Mouse (Mus musculus): ENCODE results near the gene Kctd5. TPM values are rescaled to one million over a fixed set of nuclear protein-coding genes. Genes with fewer than 3 reads are reported as not detected.
A peak's percentile ranks its signal among the peaks of the same experiment; 100 is the strongest.
"Not testable (repeated sequence)": the region's sequence is repeated elsewhere in the genome, so short reads cannot be mapped to it uniquely, and the experiment has no call there.

Kctd5 gene
- polyA plus RNA-seq (2015; fragmentation: Nextera tagmentation; extraction: Ambion mirVana), result 10.3 and 10.8 TPM in 2 replicates

DNA sequence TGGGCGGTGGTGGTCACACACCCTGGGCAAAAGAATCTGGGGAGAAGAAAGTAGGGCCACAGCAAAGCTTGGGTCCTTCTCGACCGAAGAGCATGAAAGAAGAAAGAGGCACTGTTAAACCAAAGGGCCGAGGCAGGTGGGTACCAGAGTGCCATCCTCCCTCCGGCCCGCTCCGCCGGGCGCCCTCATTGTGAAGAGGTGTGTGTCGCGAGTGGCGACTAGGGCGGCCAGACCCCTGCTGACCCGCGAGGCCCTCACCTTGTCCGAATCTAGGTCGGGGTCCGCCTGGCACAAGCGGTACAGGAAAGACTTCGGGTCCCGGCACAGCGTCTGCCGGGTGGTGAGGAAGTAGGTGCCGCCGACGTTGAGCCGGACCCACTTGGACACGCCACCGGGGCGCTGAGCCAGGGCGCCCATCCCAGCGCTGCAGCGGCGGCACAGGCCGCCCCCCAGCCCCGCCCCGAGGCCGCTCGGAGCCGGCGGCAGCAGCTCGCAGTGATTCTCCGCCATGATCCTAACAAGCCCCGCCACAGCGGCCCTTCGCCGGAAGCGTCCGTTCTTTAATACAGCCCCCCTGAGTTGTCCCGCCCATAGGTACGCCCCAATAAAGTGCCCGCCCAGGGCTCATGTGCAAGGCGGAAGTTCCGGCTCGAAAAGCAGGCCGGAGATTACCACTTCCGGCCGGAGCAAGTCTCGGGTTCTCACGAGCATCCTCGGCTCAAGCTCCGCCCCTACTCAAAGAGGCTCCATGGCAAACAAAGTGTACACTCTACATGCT lies at the start of gene Kctd5:
TSS of gene Kctd5 (minus strand) at position 567 of the 778 bp plus-strand sequence.
- Histone ChIP-seq H3K36me3 (ENCODE audit: control insufficient read depth, insufficient read depth) (peaks cover 8% of the 10 kb centered on the region), H3K4me2 (ENCODE audit: low read depth, low read length) (peak within 1 kb of the TSS; percentile 53), H3K27me3 (ENCODE audit: control insufficient read depth, insufficient read depth, low read depth, low read length) (no peaks in the 10 kb centered on the region), H3K4me3 (ENCODE audit: low read depth, low read length) (peak within 1 kb of the TSS; percentile 82), H3K9ac (ENCODE audit: low read depth, low read length) (peak within 1 kb of the TSS; percentile 86), H3K4me1 (ENCODE audit: control insufficient read depth, low read depth, low read length) (peaks cover 3% of the 10 kb centered on the region; the same call in 1 of the 2 replicates), H3K27ac (ENCODE audit: low read length) (peak within 1 kb of the TSS; percentile 27; the same call in 1 of the 2 replicates), H3K9me3 (replicated peaks; ENCODE audit: control insufficient read depth, low read length) (no peaks in the 10 kb centered on the region)
- ATAC-seq (ENCODE audit: low read depth), result peak; percentile 98
- under 1% methylated on average over 62 of the region's 62 CpGs for WGBS (ENCODE audit: insufficient replicate concordance)

DNA sequence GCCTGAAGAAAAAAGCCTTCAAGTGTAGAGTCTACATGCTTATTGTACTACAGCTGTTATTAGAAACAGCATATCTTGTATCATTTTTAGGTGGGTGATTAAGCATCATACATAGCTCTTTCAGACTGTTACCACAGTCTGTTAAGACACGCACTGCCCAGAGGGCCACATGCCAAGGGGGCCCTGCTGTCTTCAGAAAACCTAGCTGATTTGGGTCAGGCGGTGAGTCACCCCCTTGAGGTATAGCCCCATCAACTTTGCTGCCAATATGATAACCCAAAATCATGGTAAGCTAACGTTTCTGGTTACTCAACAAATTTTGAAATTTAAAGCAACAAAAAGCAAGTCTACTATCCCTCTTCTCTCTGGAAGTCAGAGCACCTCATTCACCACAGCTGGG lies 46.2 kb upstream of the Kctd5 start:
- H3K9ac ChIP-seq (ENCODE audit: low read depth, low read length), result no peak overlapping the region
- no peak for ATAC-seq (ENCODE audit: low read depth)
- no peak overlapping the region for H3K27ac ChIP-seq (ENCODE audit: low read length)
- H3K36me3 ChIP-seq (ENCODE audit: control insufficient read depth, insufficient read depth), result no peaks in the 10 kb centered on the region
- WGBS (ENCODE audit: insufficient replicate concordance), result 78% methylated on average over 3 of the region's 3 CpGs
- H3K9me3 ChIP-seq (replicated peaks; ENCODE audit: control insufficient read depth, low read length), result no peaks in the 10 kb centered on the region
- no peaks in the 10 kb centered on the region for H3K27me3 ChIP-seq (ENCODE audit: control insufficient read depth, insufficient read depth, low read depth, low read length)
- no peaks in the 10 kb centered on the region for H3K4me1 ChIP-seq (ENCODE audit: control insufficient read depth, low read depth, low read length)
- H3K4me3 ChIP-seq (ENCODE audit: low read depth, low read length), result no peak overlapping the region
- no peak overlapping the region for H3K4me2 ChIP-seq (ENCODE audit: low read depth, low read length)

DNA sequence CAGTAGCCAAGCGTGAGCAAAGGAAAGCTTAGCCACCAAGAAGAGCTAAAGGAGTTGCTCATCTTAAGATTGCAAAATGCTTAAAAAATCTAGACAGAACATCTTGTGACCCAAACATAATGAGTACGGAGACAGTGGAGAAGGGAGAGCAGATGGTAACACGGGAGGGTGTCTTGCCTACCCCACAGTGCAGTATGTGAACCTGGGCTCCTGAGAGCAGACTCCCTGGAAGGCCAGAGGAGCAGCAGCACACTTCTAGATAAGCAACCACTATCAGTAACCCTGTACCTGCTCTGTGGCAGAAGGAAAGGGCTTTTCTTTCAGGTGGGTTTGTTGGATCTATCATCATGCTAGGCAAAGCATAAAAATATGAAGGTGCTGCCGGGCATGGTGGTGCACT lies 39.7 kb upstream of the Kctd5 start:
- H3K4me2 ChIP-seq (ENCODE audit: low read depth, low read length), result no peak overlapping the region
- 71% methylated on average over 4 of the region's 4 CpGs for WGBS (ENCODE audit: insufficient replicate concordance)

GRCm38 (mm10) chr17:24111256-24111655 lies 38.0 kb upstream of the Kctd5 start:
- ATAC-seq (ENCODE audit: low read depth), result no peak
- Histone ChIP-seq H3K4me3 (ENCODE audit: low read depth, low read length) (no peak overlapping the region), H3K4me1 (ENCODE audit: control insufficient read depth, low read depth, low read length) (no peaks in the 10 kb centered on the region), H3K4me2 (ENCODE audit: low read depth, low read length) (no peak overlapping the region), H3K27me3 (ENCODE audit: control insufficient read depth, insufficient read depth, low read depth, low read length) (no peaks in the 10 kb centered on the region), H3K9me3 (replicated peaks; ENCODE audit: control insufficient read depth, low read length) (no peaks in the 10 kb centered on the region), H3K9ac (ENCODE audit: low read depth, low read length) (no peak overlapping the region), H3K36me3 (ENCODE audit: control insufficient read depth, insufficient read depth) (peaks cover 10% of the 10 kb centered on the region; the same call in 1 of the 2 replicates), H3K27ac (ENCODE audit: low read length) (no peak overlapping the region)
- 88% methylated on average over 1 of the region's 1 CpGs for WGBS (ENCODE audit: insufficient replicate concordance)

More for the DNA sequence above, 39.7 kb upstream of the Kctd5 start:
- peaks cover 6% of the 10 kb centered on the region; the same call in 1 of the 2 replicates for H3K36me3 ChIP-seq (ENCODE audit: control insufficient read depth, insufficient read depth)
- H3K27ac ChIP-seq (ENCODE audit: low read length), result no peak overlapping the region
- no peak overlapping the region for H3K9ac ChIP-seq (ENCODE audit: low read depth, low read length)
- no peaks in the 10 kb centered on the region for H3K27me3 ChIP-seq (ENCODE audit: control insufficient read depth, insufficient read depth, low read depth, low read length)
- ATAC-seq (ENCODE audit: low read depth), result no peak
- no peak overlapping the region for H3K4me3 ChIP-seq (ENCODE audit: low read depth, low read length)
- H3K4me1 ChIP-seq (ENCODE audit: control insufficient read depth, low read depth, low read length), result no peaks in the 10 kb centered on the region
- H3K9me3 ChIP-seq (replicated peaks; ENCODE audit: control insufficient read depth, low read length), result no peaks in the 10 kb centered on the region

GRCm38 (mm10) chr17:24108896-24109295 lies 35.6 kb upstream of the Kctd5 start:
- Histone ChIP-seq H3K36me3 (ENCODE audit: control insufficient read depth, insufficient read depth) (peaks cover 15% of the 10 kb centered on the region), H3K27me3 (ENCODE audit: control insufficient read depth, insufficient read depth, low read depth, low read length) (no peaks in the 10 kb centered on the region)
- WGBS (ENCODE audit: insufficient replicate concordance), result 73% methylated on average over 1 of the region's 1 CpGs

GRCm38 (mm10) chr17:24105111-24105510 lies 31.8 kb upstream of the Kctd5 start:
- no peaks in the 10 kb centered on the region for H3K4me1 ChIP-seq (ENCODE audit: control insufficient read depth, low read depth, low read length)
- ATAC-seq (ENCODE audit: low read depth), result no peak
- H3K27ac ChIP-seq (ENCODE audit: low read length), result no peak overlapping the region
- no peak overlapping the region for H3K4me3 ChIP-seq (ENCODE audit: low read depth, low read length)
- H3K9me3 ChIP-seq (replicated peaks; ENCODE audit: control insufficient read depth, low read length), result no peaks in the 10 kb centered on the region
- H3K4me2 ChIP-seq (ENCODE audit: low read depth, low read length), result no peak overlapping the region
- no peak overlapping the region for H3K9ac ChIP-seq (ENCODE audit: low read depth, low read length)
- peaks cover 9% of the 10 kb centered on the region for H3K36me3 ChIP-seq (ENCODE audit: control insufficient read depth, insufficient read depth)
- whole genome bisulfite sequencing (ENCODE audit: insufficient replicate concordance), result 83% methylated on average over 2 of the region's 2 CpGs
- H3K27me3 ChIP-seq (ENCODE audit: control insufficient read depth, insufficient read depth, low read depth, low read length), result no peaks in the 10 kb centered on the region

More at GRCm38 (mm10) chr17:24108896-24109295, 35.6 kb upstream of the Kctd5 start:
- Histone ChIP-seq H3K4me2 (ENCODE audit: low read depth, low read length) (no peak overlapping the region), H3K4me3 (ENCODE audit: low read depth, low read length) (no peak overlapping the region), H3K4me1 (ENCODE audit: control insufficient read depth, low read depth, low read length) (no peaks in the 10 kb centered on the region), H3K9ac (ENCODE audit: low read depth, low read length) (no peak overlapping the region), H3K27ac (ENCODE audit: low read length) (no peak overlapping the region), H3K9me3 (replicated peaks; ENCODE audit: control insufficient read depth, low read length) (no peaks in the 10 kb centered on the region)
- ATAC-seq (ENCODE audit: low read depth), result no peak

DNA sequence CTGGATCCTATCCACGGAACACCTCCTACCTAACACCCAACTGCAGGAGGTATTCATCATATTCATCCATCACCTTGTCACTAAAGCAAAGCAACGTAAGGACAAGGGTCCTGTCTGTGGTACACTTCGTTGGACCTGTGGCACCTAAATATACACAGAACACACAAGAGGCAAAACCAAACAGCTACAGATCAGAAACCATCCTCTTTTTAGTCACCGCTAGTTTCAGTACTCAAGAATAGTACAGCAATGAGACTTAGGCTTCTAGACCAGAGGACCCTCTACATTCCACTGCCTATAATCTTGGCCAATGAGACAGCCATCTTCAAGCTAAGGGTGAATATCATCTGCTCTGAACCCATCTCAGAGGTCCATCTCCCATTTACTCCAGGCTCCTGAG lies 25.1 kb upstream of the Kctd5 start:
- H3K4me1 ChIP-seq (ENCODE audit: control insufficient read depth, low read depth, low read length), result no peaks in the 10 kb centered on the region
- no peak for ATAC-seq (ENCODE audit: low read depth)
- no peaks in the 10 kb centered on the region for H3K9me3 ChIP-seq (replicated peaks; ENCODE audit: control insufficient read depth, low read length)
- H3K27ac ChIP-seq (ENCODE audit: low read length), result no peak overlapping the region
- 90% methylated on average over 4 of the region's 4 CpGs for WGBS (ENCODE audit: insufficient replicate concordance)
- no peak overlapping the region for H3K4me3 ChIP-seq (ENCODE audit: low read depth, low read length)
- H3K4me2 ChIP-seq (ENCODE audit: low read depth, low read length), result no peak overlapping the region
- H3K36me3 ChIP-seq (ENCODE audit: control insufficient read depth, insufficient read depth), result peaks cover 10% of the 10 kb centered on the region
- H3K9ac ChIP-seq (ENCODE audit: low read depth, low read length), result no peak overlapping the region
- H3K27me3 ChIP-seq (ENCODE audit: control insufficient read depth, insufficient read depth, low read depth, low read length), result no peaks in the 10 kb centered on the region

- Histone ChIP-seq H3K27me3 (ENCODE audit: control insufficient read depth, insufficient read depth, low read depth, low read length) (no peaks in the 10 kb centered on the region), H3K4me3 (ENCODE audit: low read depth, low read length) (no peak overlapping the region), H3K9ac (ENCODE audit: low read depth, low read length) (no peak overlapping the region), H3K4me2 (ENCODE audit: low read depth, low read length) (no peak overlapping the region), H3K27ac (ENCODE audit: low read length) (no peak overlapping the region), H3K4me1 (ENCODE audit: control insufficient read depth, low read depth, low read length) (no peaks in the 10 kb centered on the region), H3K9me3 (replicated peaks; ENCODE audit: control insufficient read depth, low read length) (no peaks in the 10 kb centered on the region), H3K36me3 (ENCODE audit: control insufficient read depth, insufficient read depth) (peaks cover 37% of the 10 kb centered on the region)
- WGBS (ENCODE audit: insufficient replicate concordance), result 77% methylated on average over 1 of the region's 1 CpGs
- no peak for ATAC-seq (ENCODE audit: low read depth)
These were observed 17.3 kb upstream of the Kctd5 start for GRCm38 (mm10) chr17:24090575-24090974.

- peaks cover 27% of the 10 kb centered on the region for H3K36me3 ChIP-seq (ENCODE audit: control insufficient read depth, insufficient read depth)
- H3K9me3 ChIP-seq (replicated peaks; ENCODE audit: control insufficient read depth, low read length); H3K27me3 ChIP-seq (ENCODE audit: control insufficient read depth, insufficient read depth, low read depth, low read length); H3K4me1 ChIP-seq (ENCODE audit: control insufficient read depth, low read depth, low read length); ATAC-seq (ENCODE audit: low read depth); H3K27ac ChIP-seq (ENCODE audit: low read length); H3K9ac ChIP-seq (ENCODE audit: low read depth, low read length); H3K4me3 ChIP-seq (ENCODE audit: low read depth, low read length); H3K4me2 ChIP-seq (ENCODE audit: low read depth, low read length): not testable (repeated sequence)
- WGBS (ENCODE audit: insufficient replicate concordance), result 75% methylated on average over 4 of the region's 4 CpGs
These were observed 13.1 kb upstream of the Kctd5 start for GRCm38 (mm10) chr17:24086399-24086798.
